Mouse (Mus musculus) small intestine, adult 2 months (tissue): Measurements from ENCODE around the gene Sptb.

Experiments
- CTCF ChIP-seq: fragments of 200-500 bp; IDR thresholded peaks from 2 replicates; pipeline ENCODE4 v1.5.1; 2012; ENCODE audit warnings: low read depth, mild to moderate bottlenecking, control low read depth, inconsistent platforms, low read length, moderate library complexity, mixed read lengths; ENCODE audit not compliant: insufficient replicate concordance, insufficient read length; ENCODE audit errors: extremely low read depth
- POLR2A ChIP-seq: fragments of 200-500 bp; IDR thresholded peaks from 2 replicates; pipeline ENCODE4 v1.6.1; 2012; ENCODE audit warnings: low read depth, mild to moderate bottlenecking, control low read depth, inconsistent platforms, low read length, moderate library complexity

DNA sequence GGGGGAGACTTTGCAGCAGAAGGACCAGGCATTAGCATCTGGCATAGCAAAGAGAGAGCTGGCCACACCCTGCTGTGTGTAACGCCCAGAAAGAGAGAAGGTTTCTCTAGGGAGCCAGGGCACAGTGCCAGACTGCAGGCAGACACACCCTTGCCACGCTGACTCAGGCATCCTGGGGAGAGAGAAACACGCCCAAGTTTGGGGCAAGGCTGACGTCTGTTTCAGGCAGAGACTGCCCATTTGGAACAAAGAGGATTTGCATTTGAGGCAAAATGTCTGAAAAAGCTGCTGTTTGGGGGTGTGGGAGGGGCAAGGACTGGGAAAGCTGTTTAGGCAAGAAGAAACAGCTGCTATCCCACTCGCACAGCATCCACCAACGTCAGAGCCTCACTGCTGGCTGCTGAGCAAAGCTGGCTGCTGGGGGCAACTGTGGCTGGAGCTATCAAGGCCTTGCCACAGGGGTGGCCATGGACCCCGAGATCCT, 116.5 kb downstream of the Sptb start:
- TF ChIP-seq CTCF (no peak), POLR2A (no peak)
